Mouse (Mus musculus) thymus, postnatal 10 days (tissue): ENCODE data around the gene Sept10.
"Not testable (repeated sequence)": the region's sequence is repeated elsewhere in the genome, so short reads cannot be mapped to it uniquely, and the experiment has no call there.

Source experiments
- DNase-seq, 2 experiments: peaks; one replicate each; pipeline ENCODE4 v3.0.0; 2021; ENCODE audit warnings: low spot score in 2 of 2

Sept10 gene

GRCm38 (mm10) chr10:59127637-59128036 lies 94.0 kb downstream of the Sept10 start:
- DNase-seq, result no peak

GRCm38 (mm10) chr10:59125497-59125896 lies 96.2 kb downstream of the Sept10 start:
- no peak for DNase-seq

DNA sequence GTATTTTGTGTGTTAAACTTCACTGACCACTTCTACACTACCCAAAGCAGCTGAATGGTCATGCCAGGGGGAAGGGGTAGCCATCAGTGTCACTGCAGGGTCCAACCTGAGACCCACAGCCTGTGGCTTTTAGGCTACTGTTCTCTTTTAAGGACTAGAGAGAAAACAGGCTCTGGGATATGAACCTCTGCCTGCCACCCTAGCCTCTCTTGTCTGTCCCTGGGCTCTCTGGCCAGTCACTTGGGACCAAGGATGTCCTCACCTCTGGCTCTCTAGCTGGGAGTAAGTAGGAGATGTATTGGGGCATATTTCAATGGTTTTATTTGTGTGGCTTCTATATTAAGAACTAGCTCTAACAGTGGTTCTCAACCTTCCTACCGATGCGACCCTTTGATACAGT lies 101.8 kb downstream of the Sept10 start:
- DNase-seq, result no peak

- no peak for DNase-seq
These were observed 102.6 kb downstream of the Sept10 start for GRCm38 (mm10) chr10:59119001-59119400.

DNA sequence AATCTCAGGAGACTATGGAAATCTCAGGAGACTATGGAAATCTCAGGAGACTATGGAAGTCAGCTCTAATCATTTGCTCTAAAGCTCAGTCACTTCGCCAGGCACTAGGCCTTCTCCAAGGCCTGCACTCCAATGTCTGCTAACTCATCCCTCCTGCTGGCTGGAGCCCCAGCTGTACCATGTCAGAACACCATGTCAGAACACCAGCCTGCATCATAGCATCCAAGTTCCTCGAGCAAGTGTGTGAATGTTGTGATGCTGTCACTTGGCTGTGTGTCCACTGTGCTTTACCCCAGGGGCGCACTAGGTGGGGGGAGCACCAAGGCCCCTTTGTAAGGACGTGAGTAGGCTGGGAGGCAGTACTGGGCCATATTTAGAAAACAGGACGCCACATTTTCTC lies 104.1 kb downstream of the Sept10 start:
- no peak for DNase-seq

DNA sequence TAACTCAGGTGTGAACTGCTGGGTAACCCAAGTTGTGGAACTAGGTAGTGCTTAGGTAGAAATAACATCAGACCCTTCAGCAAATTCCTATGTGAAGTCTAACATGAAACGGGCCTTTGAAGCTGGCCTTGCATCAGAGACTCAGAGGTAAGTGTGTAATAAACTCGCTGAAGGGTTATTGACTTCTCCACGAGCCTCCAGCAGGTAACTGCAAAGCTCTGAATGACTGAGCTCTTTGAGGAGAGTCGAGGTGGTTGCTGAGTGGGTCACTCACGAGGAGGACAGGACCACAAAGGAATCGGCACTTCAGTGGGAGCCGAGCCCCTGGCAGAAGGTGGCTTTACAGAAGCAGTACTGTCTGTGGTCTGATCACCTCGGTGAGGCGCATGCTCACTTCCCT lies 105.3 kb downstream of the Sept10 start:
- no peak for DNase-seq

GRCm38 (mm10) chr10:59115691-59116090 lies 106.0 kb downstream of the Sept10 start:
- no peak for DNase-seq

DNA sequence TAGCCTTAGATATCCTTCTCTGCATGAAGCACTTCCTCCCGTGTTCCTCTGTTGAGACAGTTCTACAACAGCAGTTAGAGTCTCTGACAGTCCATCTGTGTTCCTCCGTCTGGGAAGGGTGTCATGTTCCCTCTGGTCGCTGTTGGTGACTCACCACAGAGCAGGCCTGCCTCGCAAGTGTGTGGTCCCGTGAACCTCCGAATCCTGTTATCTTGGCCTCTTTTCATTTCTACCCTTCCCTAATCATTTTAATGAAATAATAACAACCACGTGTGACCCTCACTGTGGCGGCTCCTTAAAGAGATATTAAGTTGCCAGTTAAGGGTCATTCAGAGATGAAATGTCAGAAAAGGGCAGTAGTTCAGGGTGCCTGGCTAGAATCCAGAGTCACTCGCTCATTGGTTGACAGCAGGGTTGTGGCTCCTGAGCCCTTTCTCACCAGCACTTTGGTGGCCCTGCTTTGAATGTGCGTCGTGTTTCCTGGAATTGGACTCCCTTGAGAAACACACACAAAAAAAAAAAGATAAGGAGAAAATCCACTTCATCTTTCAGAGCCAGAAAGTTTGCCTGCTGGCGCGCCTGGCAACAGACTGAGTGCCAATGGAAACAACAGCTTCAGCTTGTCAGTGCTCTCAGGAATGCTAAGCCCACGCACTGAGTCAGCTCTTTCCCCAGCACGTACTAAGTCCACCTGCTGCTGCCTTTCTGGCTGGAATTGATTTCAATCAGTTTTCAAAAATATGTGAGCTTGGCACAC lies 106.9 kb downstream of the Sept10 start:
- DNase-seq, result no peak

DNA sequence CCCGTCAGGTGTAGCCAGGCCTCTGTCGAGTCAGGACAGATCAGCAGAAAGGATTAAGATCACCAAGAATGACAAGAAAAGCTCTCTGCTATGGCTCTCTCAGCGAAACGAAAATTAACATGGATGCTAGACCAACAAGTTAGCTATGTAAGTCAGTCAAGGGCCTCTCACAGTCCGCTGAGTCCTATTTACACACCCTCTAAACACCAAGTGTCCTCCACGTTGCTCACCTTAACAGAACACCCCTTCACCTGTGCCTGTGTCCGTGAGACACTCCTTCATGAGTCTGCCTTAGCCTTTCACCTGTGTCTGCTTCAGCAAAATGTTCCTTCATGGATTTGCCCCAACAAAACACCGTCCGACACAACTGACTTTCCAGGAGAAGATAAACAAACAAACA lies 108.3 kb downstream of the Sept10 start:
- no peak for DNase-seq

- DNase-seq, result no peak
These were observed 108.9 kb downstream of the Sept10 start for GRCm38 (mm10) chr10:59112755-59113154.

DNA sequence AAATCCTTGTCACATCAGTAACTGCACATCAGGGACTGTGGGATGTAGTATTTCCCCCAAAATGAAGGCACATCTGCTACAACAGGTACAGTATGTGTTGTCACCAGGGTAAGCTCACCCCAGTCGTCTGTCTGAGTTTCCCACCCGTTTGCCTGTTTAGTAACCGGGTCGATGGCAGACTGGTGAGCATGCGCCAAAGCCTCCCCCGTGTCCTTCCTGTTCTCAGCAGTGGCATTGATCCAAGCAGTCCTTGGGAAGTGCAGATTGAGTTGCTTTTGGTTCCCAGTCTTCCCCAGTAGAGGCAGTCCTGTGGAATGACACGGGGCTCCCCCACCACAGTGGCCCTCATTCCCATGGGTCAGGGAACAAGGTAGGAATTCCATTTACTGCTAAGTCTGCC lies 111.3 kb downstream of the Sept10 start:
- no peak for DNase-seq

GRCm38 (mm10) chr10:59109015-59109414 lies 112.6 kb downstream of the Sept10 start:
- peak; percentile 6 to 68 for DNase-seq

GRCm38 (mm10) chr10:59106644-59107043 lies 115.0 kb downstream of the Sept10 start:
- no peak for DNase-seq

DNA sequence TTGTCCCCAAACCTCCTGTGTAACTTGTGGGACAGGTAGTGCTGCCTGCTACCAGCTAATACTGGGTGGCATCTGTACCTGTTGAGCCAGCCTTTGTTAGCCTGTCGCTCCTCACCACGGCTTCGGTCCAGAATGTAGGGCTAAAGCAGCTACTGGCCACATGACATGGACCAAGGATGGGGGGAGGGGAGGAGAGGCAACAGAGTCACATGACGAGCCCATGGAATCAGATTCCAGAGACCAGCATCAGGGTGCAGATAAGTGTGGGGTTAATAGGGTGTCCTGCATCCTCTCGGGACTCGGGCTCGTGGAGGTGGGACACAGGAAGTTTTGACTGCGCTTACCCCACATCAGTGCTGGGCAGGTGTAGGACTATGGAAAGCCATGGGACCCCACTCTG lies 115.8 kb downstream of the Sept10 start:
- no peak for DNase-seq

DNA sequence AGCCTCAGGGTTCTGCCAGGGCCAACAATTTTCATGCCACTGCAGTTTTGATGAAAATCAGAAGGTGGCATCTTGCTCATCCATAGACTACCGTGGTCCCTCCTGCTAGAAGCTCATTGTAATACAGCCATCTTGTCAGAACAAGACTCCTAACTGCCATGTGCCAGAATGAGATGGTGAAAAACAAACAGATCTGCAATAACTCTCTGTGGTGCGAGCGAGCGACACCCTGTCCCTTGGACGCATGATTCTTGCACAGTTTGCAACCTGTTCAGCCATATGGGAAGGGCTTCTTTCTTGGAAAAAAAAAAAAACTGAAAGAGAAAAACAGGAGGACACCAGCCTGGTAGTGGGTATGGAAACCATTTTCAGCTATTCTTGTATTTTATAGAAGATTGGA lies 117.0 kb downstream of the Sept10 start:
- DNase-seq, result no peak

- not testable (repeated sequence) for DNase-seq
These were observed 118.6 kb downstream of the Sept10 start for GRCm38 (mm10) chr10:59103076-59103475.

DNA sequence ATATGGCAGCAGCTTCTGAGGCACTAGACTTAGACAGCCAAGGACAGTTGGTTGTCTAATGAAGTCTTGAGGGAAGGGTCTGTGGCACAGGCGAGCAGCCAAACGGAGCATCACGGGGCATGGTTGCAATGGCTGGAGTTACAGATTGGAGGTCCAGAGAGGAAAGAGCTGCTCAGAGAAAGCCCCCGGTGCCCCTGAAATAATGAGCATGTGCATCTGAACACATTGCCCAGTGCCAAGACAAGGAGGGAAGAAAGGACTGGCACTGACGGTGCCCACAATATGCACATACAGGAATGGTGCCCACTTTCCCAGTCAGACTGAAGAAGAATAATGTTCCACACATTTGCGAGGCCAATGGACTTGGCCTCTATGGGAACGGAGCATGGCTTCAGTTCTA lies 129.7 kb downstream of the Sept10 start:
- no peak for DNase-seq
